Mouse (Mus musculus) small intestine, adult 10 weeks (tissue): ENCODE measurements around the gene Olfr1115. TPM values are rescaled to one million over a fixed set of nuclear protein-coding genes. Genes with fewer than 3 reads are reported as not detected.

Experiments used
- polyA plus RNA-seq: library from polyadenylated mRNA; stranded (reverse); fragments of 350-450 nt; fragmentation: Illumina TruSeq; extraction: RNeasy Lipid Tissue Mini Kit (QIAGEN cat#74804); gene quantifications from one replicate; pipeline ENCODE4 v1.2.3, GENCODE M21; 2014; ENCODE audit warnings: low replicate concordance

Olfr1115 gene
- not detected for polyA plus RNA-seq

DNA sequence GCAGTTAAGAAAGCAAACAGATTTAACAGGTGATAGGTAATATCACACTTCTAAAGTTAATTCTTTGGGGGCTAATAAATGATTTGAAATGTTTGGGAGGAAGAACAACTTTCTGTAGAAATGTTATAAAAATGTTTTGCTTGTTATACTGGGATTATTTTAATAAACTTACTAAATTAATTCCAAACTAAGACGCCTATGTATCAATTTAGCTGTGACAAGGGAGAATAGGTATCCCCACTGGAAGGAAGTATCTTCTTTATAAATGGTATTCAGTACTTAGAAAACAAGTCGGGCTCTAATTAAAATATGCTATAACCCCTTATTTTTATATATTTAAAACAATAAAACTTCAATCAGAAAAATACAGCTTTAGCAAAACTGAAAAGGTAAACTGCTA, at the start of gene Olfr1115:
Gene Olfr1115 (plus strand): TSS at position 301 of the 400 bp plus-strand sequence.

DNA sequence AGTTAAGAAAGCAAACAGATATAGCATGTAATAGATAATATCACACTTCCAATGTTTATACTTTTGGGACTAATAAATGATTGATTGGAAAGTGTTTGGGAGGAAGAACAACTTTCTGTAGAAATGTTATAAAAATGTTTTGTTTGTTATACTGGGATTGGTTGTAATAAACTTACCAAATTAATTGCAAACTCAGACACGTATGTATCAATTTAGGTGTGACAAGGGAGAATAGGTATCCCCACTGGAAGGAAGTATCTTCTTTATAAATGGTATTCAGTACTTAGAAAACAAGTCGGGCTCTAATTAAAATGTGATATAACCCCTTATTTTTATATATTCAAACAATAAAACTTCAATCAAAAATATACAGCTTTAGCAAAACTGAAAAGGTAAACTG, 39.1 kb upstream of the Olfr1115 start, which contains the start of gene Olfr1113:
Gene Olfr1113 (plus strand): TSS at position 301 of the 400 bp plus-strand sequence.

DNA sequence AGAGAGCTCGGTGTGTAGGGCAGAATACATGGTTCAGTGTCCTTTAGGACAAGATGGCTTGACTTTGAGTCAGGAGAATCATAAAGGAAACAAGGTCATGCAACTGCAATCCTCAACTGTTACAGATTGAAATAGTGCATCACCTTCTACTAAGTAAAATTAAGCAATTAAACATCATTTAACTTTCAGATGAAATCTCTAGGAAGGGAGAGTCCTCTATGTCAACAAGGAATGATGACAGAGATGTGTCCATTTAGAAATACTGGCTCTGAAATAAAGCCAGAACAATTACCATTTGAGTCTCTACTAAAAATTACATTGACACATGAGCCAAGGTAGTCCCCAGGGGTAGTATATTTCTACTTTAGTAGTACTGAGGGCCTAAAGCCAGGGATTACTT, 19.4 kb downstream of the Olfr1115 start, which contains the start of gene Olfr1116:
Gene Olfr1116 (plus strand): TSS at position 301 of the 400 bp plus-strand sequence.

Other genes starting within 250 kb of the Olfr1115 start
- gene Olfr1102, start 249.6 kb upstream of the Olfr1115 start, polyA plus RNA-seq: not detected
- not detected for gene Olfr1104, start 220.9 kb upstream of the Olfr1115 start, polyA plus RNA-seq
- gene Olfr1105, start 211.5 kb upstream of the Olfr1115 start, polyA plus RNA-seq: not detected
- gene Olfr1106, start 195.7 kb upstream of the Olfr1115 start, polyA plus RNA-seq: not detected
- not detected for gene Olfr1107, start 172.2 kb upstream of the Olfr1115 start, polyA plus RNA-seq
- gene Olfr1109, start 152.0 kb upstream of the Olfr1115 start, polyA plus RNA-seq: not detected
- not detected for gene Olfr259, start 133.4 kb upstream of the Olfr1115 start, polyA plus RNA-seq
- not detected for gene Olfr1110, start 107.7 kb upstream of the Olfr1115 start, polyA plus RNA-seq
- gene Olfr1111, start 95.4 kb upstream of the Olfr1115 start, polyA plus RNA-seq: not detected
- not detected for gene Olfr1112, start 60.2 kb upstream of the Olfr1115 start, polyA plus RNA-seq
- gene Olfr1113, start 39.0 kb upstream of the Olfr1115 start, polyA plus RNA-seq: not detected
- not detected for gene Olfr1116, start 19.5 kb downstream of the Olfr1115 start, polyA plus RNA-seq
- not detected for gene Olfr1118, start 59.6 kb downstream of the Olfr1115 start, polyA plus RNA-seq
- gene Olfr1120, start 106.8 kb downstream of the Olfr1115 start, polyA plus RNA-seq: not detected
- not detected for gene Olfr1121, start 121.9 kb downstream of the Olfr1115 start, polyA plus RNA-seq
- gene Olfr1122, start 137.8 kb downstream of the Olfr1115 start, polyA plus RNA-seq: not detected
- gene Olfr1123, start 168.6 kb downstream of the Olfr1115 start, polyA plus RNA-seq: not detected
- gene Olfr1124, start 182.3 kb downstream of the Olfr1115 start, polyA plus RNA-seq: not detected
- not detected for gene Olfr1126, start 205.9 kb downstream of the Olfr1115 start, polyA plus RNA-seq
- gene Pramel7, start 249.1 kb downstream of the Olfr1115 start, polyA plus RNA-seq: not detected